11 mouse cellular contexts compared by ENCODE assay signal in the genomic region with DNA sequence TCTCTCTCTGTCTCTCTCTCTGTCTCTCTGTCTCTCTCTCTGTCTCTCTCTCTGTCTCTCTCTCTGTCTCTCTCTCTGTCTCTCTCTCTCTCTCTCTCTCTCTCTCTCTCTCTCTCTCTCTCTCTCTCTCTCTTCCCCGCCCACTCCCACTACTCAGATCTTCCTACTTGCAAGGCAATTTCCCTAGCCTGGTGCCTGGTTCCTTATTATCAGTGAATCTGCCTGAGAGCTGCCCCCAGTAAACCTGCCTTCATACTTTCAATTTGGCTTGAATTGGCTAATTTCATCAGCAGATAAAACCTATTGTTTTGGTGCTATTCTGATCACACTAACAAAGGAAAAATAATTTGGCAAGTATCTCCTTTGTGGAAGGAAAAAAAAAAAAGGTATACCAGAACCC. TPM values are rescaled to one million over a fixed set of nuclear protein-coding genes. Genes with fewer than 3 reads are reported as not detected.
A peak's percentile ranks its signal among the peaks of the same experiment; 100 is the strongest.
DNase-seq lines count a peak whose midpoint lies in the region; ATAC-seq and TF ChIP-seq lines count a peak whose summit lies in the region.
"Not testable (repeated sequence)": the region's sequence is repeated elsewhere in the genome, so short reads cannot be mapped to it uniquely, and the experiment has no call there.
"Had no signal": no experiment of that assay in that cellular context is flagged by ENCODE, and none has a peak within 500 bp of the region (broad histone marks: within the 10 kb centered on the region; RNA-seq: fewer than 3 reads in every experiment).

No protein-coding gene starts in this region.

- not testable (repeated sequence) for H3K4me3 ChIP-seq in bone marrow macrophage, adult 2 months (ENCODE audit: insufficient read depth, low read length); liver, embryonic 11.5 days (ENCODE audit: low read depth, low read length)

- not testable (repeated sequence) for H3K9ac ChIP-seq in liver, embryonic 11.5 days (ENCODE audit: low read depth, low read length)

- not testable (repeated sequence) for TF ChIP-seq POLR2A in bone marrow macrophage, adult 2 months (IDR thresholded peaks at IDR 0.05; ENCODE audit: borderline replicate concordance, low read depth, low read length)

- not testable (repeated sequence) for H3K9me3 ChIP-seq in liver, embryonic 11.5 days (ENCODE audit: control insufficient read depth, low read length)

- H3K27ac ChIP-seq in bone marrow macrophage, adult 2 months (ENCODE audit: insufficient read depth, low read depth, low read length) = peak overlapping the region; percentile 79
- H3K27ac ChIP-seq in liver, embryonic 11.5 days (ENCODE audit: low read depth, low read length) = not testable (repeated sequence)

- H3K36me3 ChIP-seq in liver, embryonic 11.5 days (ENCODE audit: control insufficient read depth, insufficient read depth, low read length) = not testable (repeated sequence)

- H3K4me2 ChIP-seq in liver, embryonic 11.5 days = not testable (repeated sequence)

- H3K27me3 ChIP-seq in liver, embryonic 11.5 days (replicated peaks; ENCODE audit: control insufficient read depth, insufficient read depth, low read length) = not testable (repeated sequence)

- WGBS in liver, embryonic 11.5 days = 63% methylated on average over 1 of the region's 1 CpGs

- TF ChIP-seq CTCF in bone marrow macrophage, adult 2 months (IDR thresholded peaks at IDR 0.05; ENCODE audit: low read depth, low read length) = not testable (repeated sequence)

- peak; percentile 70 for ATAC-seq in granulocyte monocyte progenitor cell, adult 5-6 weeks (replicated peaks; ENCODE audit: poor library complexity, severe bottlenecking)
- ATAC-seq in liver, embryonic 11.5 days (replicated peaks; ENCODE audit: low FRiP score) = not testable (repeated sequence)
- ATAC-seq in megakaryocyte progenitor cell, adult 5-6 weeks (replicated peaks; ENCODE audit: poor library complexity) = peak; percentile 56

- H3K4me1 ChIP-seq in bone marrow macrophage, adult 2 months (ENCODE audit: control insufficient read depth, insufficient read depth, low read length) = peaks cover 21% of the 10 kb centered on the region
- H3K4me1 ChIP-seq in liver, embryonic 11.5 days (replicated peaks; ENCODE audit: control insufficient read depth, insufficient read depth, low read length) = not testable (repeated sequence)

- peak; percentile 9 for DNase-seq in liver, embryonic 11.5 days (ENCODE audit: low spot score)

RNA-seq across cellular contexts. Expression of gene Insr, which starts 34.0 kb away (rescaled TPM):
- polyA plus RNA-seq in bone marrow macrophage, adult 2 months (2012; ENCODE audit: insufficient read depth, insufficient read length, missing spikeins) = 20.8 and 24.0 TPM in 2 replicates
- total RNA-seq in granulocyte monocyte progenitor cell, adult 5-6 weeks (2014; fragmentation: Nextera tagmentation) = 24.1 and 27.3 TPM in 2 replicates
- 12.2 and 12.3 TPM in 2 replicates for total RNA-seq in granulocyte monocyte progenitor cell, adult 5-6 weeks (2017)
- polyA plus RNA-seq in liver, embryonic 11.5 days (2014; fragmentation: Nextera tagmentation; extraction: Ambion mirVana) = 26.5 and 34.5 TPM in 2 replicates
- total RNA-seq in megakaryocyte progenitor cell, adult 5-6 weeks (2015) = 15.9 and 21.0 TPM in 2 replicates
- 9.7 and 10.3 TPM in 2 replicates for total RNA-seq in megakaryocyte progenitor cell, adult 5-6 weeks (2017)

RNA-seq across cellular contexts. Expression of gene A430078G23Rik, which starts 39.8 kb away (rescaled TPM):
- polyA plus RNA-seq in bone marrow macrophage, adult 2 months (2012; ENCODE audit: insufficient read depth, insufficient read length, missing spikeins) = 0.70 and 1.1 TPM in 2 replicates
- 18.7 and 25.6 TPM in 2 replicates for total RNA-seq in granulocyte monocyte progenitor cell, adult 5-6 weeks (2014; fragmentation: Nextera tagmentation)
- 10.5 and 14.7 TPM in 2 replicates for total RNA-seq in granulocyte monocyte progenitor cell, adult 5-6 weeks (2017)
- polyA plus RNA-seq in liver, embryonic 11.5 days (2014; fragmentation: Nextera tagmentation; extraction: Ambion mirVana) = 0.32 and 0.40 TPM in 2 replicates
- 6.6 and 10.0 TPM in 2 replicates for total RNA-seq in megakaryocyte progenitor cell, adult 5-6 weeks (2015)
- total RNA-seq in megakaryocyte progenitor cell, adult 5-6 weeks (2017) = 16.5 and 23.9 TPM in 2 replicates
- total RNA-seq: forebrain, postnatal 0 days had no signal
- polyA plus RNA-seq: C2C12; cerebellum, adult 2 months; cortical plate, adult 2 months; embryonic facial prominence, embryonic 12.5 days; forebrain, embryonic 11.5 days; forebrain, postnatal 0 days; Patski had no signal
